Mouse (Mus musculus) embryonic facial prominence, embryonic 13.5 days (tissue): ENCODE results near the gene Mrps18c. TPM values are rescaled to one million over a fixed set of nuclear protein-coding genes. Genes with fewer than 3 reads are reported as not detected.
A peak's percentile ranks its signal among the peaks of the same experiment; 100 is the strongest.

ENCODE experiments used
- ATAC-seq: fragments of 200-750 bp; cut with Nextera tagmentation; 2 replicates; pipeline ENCODE4 v1.8.0; 2017; ENCODE audit warnings: low read depth; ENCODE audit not compliant: insufficient number of reproducible peaks, insufficient read depth, low FRiP score, low TSS enrichment
- H3K27ac ChIP-seq: fragments of 300-500 bp; sonication (generic); 2 replicates; pipeline ENCODE4 v1.5.1; 2015; ENCODE audit warnings: moderate library complexity, mild to moderate bottlenecking, inconsistent platforms
- H3K27me3 ChIP-seq: fragments of 300-500 bp; sonication (generic); 2 replicates; pipeline ENCODE4 v1.6.1; 2015; ENCODE audit warnings: mild to moderate bottlenecking, inconsistent platforms
- H3K36me3 ChIP-seq: fragments of 300-500 bp; sonication (generic); 2 replicates; pipeline ENCODE4 v1.6.1; 2015; ENCODE audit warnings: mild to moderate bottlenecking, inconsistent platforms
- H3K4me1 ChIP-seq: fragments of 300-500 bp; sonication (generic); 2 replicates; pipeline ENCODE4 v1.6.1; 2015; ENCODE audit warnings: inconsistent platforms
- H3K4me2 ChIP-seq: fragments of 300-500 bp; sonication (generic); 2 replicates; pipeline ENCODE4 v1.6.1; 2015; ENCODE audit warnings: moderate library complexity, mild to moderate bottlenecking, inconsistent platforms
- H3K4me3 ChIP-seq: fragments of 300-500 bp; sonication (generic); 2 replicates; pipeline ENCODE4 v1.5.1; 2015; ENCODE audit warnings: mild to moderate bottlenecking, inconsistent platforms
- H3K9ac ChIP-seq: fragments of 300-500 bp; sonication (generic); 2 replicates; pipeline ENCODE4 v1.6.1; 2015; ENCODE audit warnings: mild to moderate bottlenecking, inconsistent platforms
- H3K9me3 ChIP-seq: fragments of 300-500 bp; sonication (generic); 2 replicates; pipeline ENCODE4 v1.6.1; 2016; ENCODE audit warnings: inconsistent platforms
- WGBS: fragments of 180-500 bp; shearing (Covaris S2); methylation state at CpG from one replicate; pipeline ENCODE4 v1.1.7; 2015; ENCODE audit warnings: mixed read lengths; 5-methylcytosine and 5-hydroxymethylcytosine counted together
- polyA plus RNA-seq: library from polyadenylated mRNA; unstranded; fragments of >200 nt; fragmentation: Nextera tagmentation; extraction: Ambion mirVana; gene quantifications from 2 replicates; pipeline ENCODE4 v1.2.1, GENCODE M21; 2015

Mrps18c gene
- polyA plus RNA-seq, 1 experiment from 2014 or later: 181 TPM

DNA sequence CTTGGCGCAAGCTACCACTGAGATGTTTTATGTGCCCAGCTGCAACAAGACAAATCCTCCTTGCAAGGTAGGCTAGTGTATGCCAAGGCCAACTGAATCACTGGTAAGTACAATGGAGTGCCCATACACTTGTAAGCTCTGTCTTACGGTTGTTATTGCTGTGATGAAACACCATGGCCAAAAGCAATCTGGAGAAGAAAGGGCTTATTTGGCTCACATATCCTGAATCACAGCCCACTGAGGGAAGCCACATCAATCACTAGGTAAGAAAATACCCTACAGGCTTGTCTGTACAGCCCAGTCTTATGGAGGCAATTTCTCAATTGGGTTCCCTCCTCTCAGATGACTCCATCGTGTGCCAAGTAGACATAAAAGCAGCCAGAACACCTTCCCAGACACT lies 30.3 kb downstream of the Mrps18c start:
- Histone ChIP-seq H3K36me3 (no peaks in the 10 kb centered on the region), H3K4me3 (no peak overlapping the region), H3K9ac (no peak overlapping the region), H3K27me3 (no peaks in the 10 kb centered on the region), H3K4me2 (no peak overlapping the region), H3K9me3 (no peaks in the 10 kb centered on the region), H3K27ac (no peak overlapping the region), H3K4me1 (no peaks in the 10 kb centered on the region)
- ATAC-seq: no peak
- 72% methylated on average over 3 of the region's 3 CpGs for WGBS

DNA sequence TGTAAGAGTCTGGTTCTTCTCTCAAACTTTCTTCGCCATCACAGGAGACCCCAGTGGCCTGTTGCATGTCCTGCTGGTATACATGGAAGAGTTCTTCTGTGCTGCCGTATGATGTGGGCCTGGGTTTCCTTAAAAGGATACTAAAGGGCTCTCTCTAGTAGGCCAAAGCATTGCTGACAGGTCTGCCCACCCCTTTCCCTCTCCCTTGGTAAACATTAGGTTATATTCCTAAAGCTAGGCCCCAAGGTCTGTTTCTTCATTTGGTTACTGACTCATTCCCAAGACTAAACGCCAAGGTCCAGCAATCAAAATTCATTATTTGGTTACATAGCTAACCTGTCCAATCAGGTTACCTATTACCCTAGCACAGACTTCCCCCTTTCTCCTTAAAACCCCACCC lies 34.3 kb downstream of the Mrps18c start:
- Histone ChIP-seq H3K4me3 (no peak overlapping the region), H3K4me2 (no peak overlapping the region)
- 88% methylated on average over 3 of the region's 3 CpGs for WGBS

DNA sequence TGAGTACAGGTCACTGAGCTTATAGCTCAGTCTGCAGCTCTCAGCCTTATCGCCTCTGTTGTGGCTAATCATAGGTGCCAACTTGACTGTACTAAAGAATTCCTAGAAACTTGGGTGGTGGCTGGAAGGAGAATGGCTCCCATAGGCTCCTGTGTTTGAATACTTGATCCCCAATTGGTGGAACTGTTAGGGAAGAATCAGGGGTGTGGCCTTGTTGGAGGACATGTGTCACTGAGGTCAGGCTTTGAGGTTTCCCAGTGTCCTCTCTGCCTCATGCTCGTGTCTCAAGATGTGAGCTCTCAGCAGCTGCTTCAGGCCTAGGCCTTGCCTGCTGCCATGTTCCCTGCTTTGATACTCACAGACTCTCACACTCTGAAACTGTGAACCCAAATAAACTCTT lies 35.4 kb downstream of the Mrps18c start:
- H3K4me3 ChIP-seq: no peak overlapping the region
- no peaks in the 10 kb centered on the region for H3K27me3 ChIP-seq
- H3K27ac ChIP-seq: no peak overlapping the region
- no peaks in the 10 kb centered on the region for H3K9me3 ChIP-seq
- H3K4me1 ChIP-seq: no peaks in the 10 kb centered on the region
- H3K36me3 ChIP-seq: no peaks in the 10 kb centered on the region
- no peak overlapping the region for H3K9ac ChIP-seq
- no peak overlapping the region for H3K4me2 ChIP-seq
- WGBS: 85% methylated on average over 2 of the region's 2 CpGs
- no peak for ATAC-seq

More for the DNA sequence above, 34.3 kb downstream of the Mrps18c start:
- Histone ChIP-seq H3K27ac (no peak overlapping the region), H3K4me1 (no peaks in the 10 kb centered on the region), H3K9me3 (no peaks in the 10 kb centered on the region), H3K27me3 (no peaks in the 10 kb centered on the region), H3K9ac (no peak overlapping the region), H3K36me3 (no peaks in the 10 kb centered on the region)
- no peak for ATAC-seq

DNA sequence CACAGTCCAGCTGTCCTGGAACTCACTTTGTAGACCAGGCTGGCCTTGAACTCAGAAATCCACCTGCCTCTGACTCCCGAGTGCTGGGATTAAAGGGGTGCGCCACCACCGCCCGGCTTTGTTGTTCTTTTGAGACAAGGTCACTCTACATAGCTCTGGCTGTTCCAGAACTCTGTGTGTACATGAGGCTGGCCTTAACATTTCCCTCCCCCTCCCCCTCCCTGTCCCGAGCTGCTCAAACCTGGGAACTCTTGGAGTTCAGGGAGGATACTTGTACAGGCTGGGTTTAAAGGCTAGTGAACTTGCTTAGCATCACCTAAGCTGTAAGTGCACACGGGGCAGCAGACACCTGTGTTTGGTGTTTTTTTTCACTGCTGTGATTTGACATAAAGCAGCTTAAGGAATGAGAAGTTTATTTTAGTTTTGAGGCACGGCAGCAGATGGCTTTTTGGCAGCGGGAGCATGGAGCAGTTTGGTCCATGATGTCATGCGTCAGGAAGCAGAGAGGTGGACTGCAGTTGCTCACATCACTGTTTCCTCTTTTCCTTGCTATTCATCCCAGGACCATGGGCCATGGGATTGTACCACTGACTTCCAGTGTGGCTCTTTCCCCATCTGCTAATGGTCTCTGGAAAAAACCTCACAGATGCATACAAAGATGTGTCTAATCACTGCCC lies 37.6 kb downstream of the Mrps18c start:
- no peak overlapping the region for H3K4me3 ChIP-seq
- H3K4me2 ChIP-seq: no peak overlapping the region
- H3K4me1 ChIP-seq: no peaks in the 10 kb centered on the region
- WGBS: 66% methylated on average over 9 of the region's 9 CpGs
- no peak for ATAC-seq
- no peaks in the 10 kb centered on the region for H3K36me3 ChIP-seq
- no peak overlapping the region for H3K27ac ChIP-seq
- H3K9ac ChIP-seq: no peak overlapping the region
- no peaks in the 10 kb centered on the region for H3K27me3 ChIP-seq
- no peaks in the 10 kb centered on the region for H3K9me3 ChIP-seq

DNA sequence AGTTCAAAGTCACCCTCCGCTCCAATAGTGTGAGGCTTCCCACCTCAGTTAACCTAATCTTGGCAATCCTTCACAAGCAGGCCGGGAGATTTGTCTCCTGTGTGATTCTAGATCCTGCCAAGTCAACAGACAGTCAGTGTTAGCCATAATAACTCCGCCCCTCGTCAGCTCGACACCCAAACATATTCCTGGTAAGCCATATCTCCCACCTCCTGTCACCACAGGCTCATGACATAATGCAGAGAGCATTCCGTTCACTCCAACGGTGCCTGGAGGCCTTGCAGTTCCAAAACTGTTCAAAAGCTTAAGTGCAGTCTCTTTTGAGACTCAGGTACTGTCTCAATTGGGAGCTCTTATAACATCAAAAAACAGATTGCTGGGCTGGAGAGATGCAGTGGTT lies 39.5 kb downstream of the Mrps18c start:
- Histone ChIP-seq H3K27ac (no peak overlapping the region), H3K4me2 (no peak overlapping the region), H3K27me3 (no peaks in the 10 kb centered on the region), H3K9ac (no peak overlapping the region), H3K9me3 (peaks cover 6% of the 10 kb centered on the region; the same call in 1 of the 2 replicates), H3K4me3 (no peak overlapping the region), H3K4me1 (no peaks in the 10 kb centered on the region), H3K36me3 (no peaks in the 10 kb centered on the region)
- 82% methylated on average over 7 of the region's 7 CpGs for WGBS
- ATAC-seq: no peak

DNA sequence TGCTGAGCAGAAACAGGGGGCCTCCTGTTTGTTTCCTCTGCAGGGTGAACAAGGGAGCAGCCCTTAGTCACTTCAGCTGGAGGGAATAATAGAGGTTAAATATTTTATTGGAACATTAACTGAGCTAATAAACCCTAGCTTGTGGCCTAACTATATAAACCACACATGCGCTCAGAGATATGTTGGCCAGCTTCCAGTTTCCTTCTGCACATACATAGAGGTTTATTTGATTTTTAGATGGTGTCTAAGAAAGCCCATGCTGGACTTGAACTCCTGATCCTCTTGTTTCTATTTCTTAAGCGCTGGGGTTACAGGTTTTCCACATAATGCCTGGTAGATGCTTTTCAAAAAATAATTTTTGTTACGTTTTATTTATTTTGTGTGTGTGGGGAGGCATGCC lies 46.1 kb downstream of the Mrps18c start:
- H3K27ac ChIP-seq: no peak overlapping the region
- peaks cover 12% of the 10 kb centered on the region for H3K4me1 ChIP-seq
- no peaks in the 10 kb centered on the region for H3K36me3 ChIP-seq
- 55% methylated on average over 3 of the region's 3 CpGs for WGBS
- H3K9ac ChIP-seq: no peak overlapping the region
- H3K4me2 ChIP-seq: no peak overlapping the region
- H3K9me3 ChIP-seq: peaks cover 6% of the 10 kb centered on the region; the same call in 1 of the 2 replicates
- H3K27me3 ChIP-seq: peaks cover 57% of the 10 kb centered on the region
- H3K4me3 ChIP-seq: no peak overlapping the region
- no peak for ATAC-seq

DNA sequence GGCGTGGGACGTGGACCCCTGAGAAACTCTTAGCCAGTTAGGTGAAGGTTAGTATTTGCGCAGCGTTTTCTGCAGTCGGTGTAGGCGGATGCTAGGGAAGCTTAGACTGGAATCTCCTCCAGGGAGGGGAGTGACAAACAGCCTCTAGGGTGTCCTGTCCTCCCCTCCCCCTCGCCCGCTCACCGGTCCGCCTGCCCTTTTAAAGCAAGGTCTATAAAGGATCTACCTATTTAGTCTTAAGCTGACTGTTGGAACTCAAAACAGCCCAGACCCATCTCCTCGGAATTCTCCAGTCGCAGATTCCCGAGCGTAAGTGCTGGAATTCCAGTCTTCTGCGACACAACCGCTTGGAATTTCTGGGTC lies 47.0 kb downstream of the Mrps18c start, which contains the start of gene Gpat3:
Gene Gpat3 (plus strand): TSS at position 229 of the 363 bp plus-strand sequence.
- Histone ChIP-seq H3K9me3 (peaks cover 6% of the 10 kb centered on the region; the same call in 1 of the 2 replicates), H3K4me2 (peak within 1 kb of the TSS; percentile 99), H3K27me3 (peaks cover 57% of the 10 kb centered on the region), H3K27ac (no peak within 1 kb of the TSS), H3K4me3 (peak within 1 kb of the TSS; percentile 64), H3K36me3 (no peaks in the 10 kb centered on the region), H3K4me1 (peaks cover 12% of the 10 kb centered on the region), H3K9ac (peak within 1 kb of the TSS; percentile 69)
- no peak for ATAC-seq
- WGBS: under 1% methylated on average over 16 of the region's 16 CpGs

DNA sequence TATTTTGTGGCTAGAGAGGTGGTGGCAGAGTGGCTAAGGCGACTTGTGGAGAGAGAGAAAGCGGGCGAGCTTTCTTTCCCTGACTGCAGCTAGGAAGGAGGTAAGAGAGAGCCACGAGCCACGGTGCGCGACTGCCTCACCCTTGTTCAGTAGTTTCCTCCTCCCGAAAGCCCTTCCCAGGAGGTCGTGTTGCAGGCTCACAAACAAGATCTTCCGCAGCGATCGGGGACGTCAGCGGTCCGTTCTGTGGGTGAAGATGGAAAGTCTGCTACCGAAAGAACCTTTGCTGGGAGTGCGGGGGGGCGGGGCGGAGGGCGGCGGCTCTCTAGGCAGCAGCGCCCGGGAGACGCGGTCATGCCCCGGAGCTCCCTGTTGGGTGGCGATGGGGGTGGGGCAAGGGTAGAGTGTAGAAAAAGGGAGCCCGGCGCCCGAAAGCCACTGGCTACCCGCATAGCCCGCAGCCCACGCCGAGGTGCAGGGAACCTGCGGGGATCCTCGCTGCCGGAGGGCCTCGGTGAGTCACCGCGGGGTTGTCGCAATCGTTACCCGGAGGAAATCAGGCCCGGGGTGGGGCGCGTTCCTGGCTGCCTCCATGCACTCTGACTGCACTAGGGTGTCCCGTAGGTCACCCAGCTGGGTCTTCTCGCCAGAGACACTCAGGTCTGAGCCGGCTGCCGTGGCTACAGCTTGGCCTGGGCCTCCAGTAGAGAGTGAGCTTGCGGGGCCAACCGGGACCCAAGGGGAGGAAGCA lies 47.6 kb downstream of the Mrps18c start:
- peak overlapping the region; percentile 64 for H3K4me3 ChIP-seq
- H3K27ac ChIP-seq: no peak overlapping the region
- peaks cover 57% of the 10 kb centered on the region for H3K27me3 ChIP-seq
- peaks cover 6% of the 10 kb centered on the region; the same call in 1 of the 2 replicates for H3K9me3 ChIP-seq
- under 1% methylated on average over 52 of the region's 52 CpGs for WGBS
- no peak; the same call in 1 of the 2 replicates for ATAC-seq
- no peaks in the 10 kb centered on the region for H3K36me3 ChIP-seq
- peak overlapping the region; percentile 69 for H3K9ac ChIP-seq
- H3K4me2 ChIP-seq: peak overlapping the region; percentile 99
- H3K4me1 ChIP-seq: peaks cover 12% of the 10 kb centered on the region

DNA sequence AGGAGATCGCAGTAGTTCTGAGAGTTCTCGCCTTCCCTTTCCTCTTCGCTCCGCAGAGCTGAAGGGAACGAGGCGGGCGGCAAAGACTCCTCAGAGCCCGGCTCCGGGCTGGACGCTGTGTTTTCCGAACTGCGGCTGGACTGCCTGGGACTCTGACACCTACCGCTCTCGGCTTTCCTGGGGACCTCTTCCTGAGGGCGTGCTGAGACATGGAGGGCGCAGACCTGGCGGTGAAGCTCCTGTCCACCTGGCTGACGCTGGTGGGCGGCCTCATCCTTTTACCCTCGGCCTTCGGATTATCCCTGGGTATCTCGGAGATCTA lies 48.1 kb downstream of the Mrps18c start:
- Histone ChIP-seq H3K4me2 (peak overlapping the region; percentile 99), H3K36me3 (no peaks in the 10 kb centered on the region), H3K27ac (no peak overlapping the region), H3K4me1 (peaks cover 12% of the 10 kb centered on the region), H3K4me3 (peak overlapping the region; percentile 64), H3K9me3 (peaks cover 6% of the 10 kb centered on the region; the same call in 1 of the 2 replicates), H3K9ac (peak overlapping the region; percentile 69), H3K27me3 (peaks cover 57% of the 10 kb centered on the region)
- WGBS: under 1% methylated on average over 22 of the region's 22 CpGs
- no peak for ATAC-seq

DNA sequence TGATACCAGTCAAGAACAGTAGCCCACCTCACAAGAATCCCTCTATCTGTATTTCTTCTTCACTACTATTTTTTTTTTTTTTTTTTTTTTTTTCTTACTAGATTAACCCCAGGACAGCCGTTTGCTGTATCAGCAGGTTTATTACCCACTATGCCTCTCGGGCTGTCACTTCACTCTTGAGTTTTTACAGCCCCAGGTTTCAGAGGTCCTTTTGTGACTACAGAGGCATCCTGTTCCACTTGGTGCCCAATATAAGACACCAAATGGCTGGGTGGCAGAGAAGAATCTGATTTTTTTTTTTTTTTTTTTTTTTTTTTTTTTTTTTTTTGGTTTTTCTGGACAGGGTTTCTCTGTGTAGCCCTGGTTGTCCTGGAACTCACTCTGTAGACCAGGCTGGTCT lies 48.7 kb downstream of the Mrps18c start:
- peak overlapping the region; percentile 99 for H3K4me2 ChIP-seq
- no peak overlapping the region for H3K9ac ChIP-seq
- H3K9me3 ChIP-seq: peaks cover 5% of the 10 kb centered on the region; the same call in 1 of the 2 replicates
- no peak for ATAC-seq
- 17% methylated on average over 2 of the region's 2 CpGs for WGBS
- peaks cover 57% of the 10 kb centered on the region for H3K27me3 ChIP-seq
- no peaks in the 10 kb centered on the region for H3K36me3 ChIP-seq
- H3K4me1 ChIP-seq: peaks cover 12% of the 10 kb centered on the region
- H3K27ac ChIP-seq: no peak overlapping the region
- peak overlapping the region; percentile 64 for H3K4me3 ChIP-seq

DNA sequence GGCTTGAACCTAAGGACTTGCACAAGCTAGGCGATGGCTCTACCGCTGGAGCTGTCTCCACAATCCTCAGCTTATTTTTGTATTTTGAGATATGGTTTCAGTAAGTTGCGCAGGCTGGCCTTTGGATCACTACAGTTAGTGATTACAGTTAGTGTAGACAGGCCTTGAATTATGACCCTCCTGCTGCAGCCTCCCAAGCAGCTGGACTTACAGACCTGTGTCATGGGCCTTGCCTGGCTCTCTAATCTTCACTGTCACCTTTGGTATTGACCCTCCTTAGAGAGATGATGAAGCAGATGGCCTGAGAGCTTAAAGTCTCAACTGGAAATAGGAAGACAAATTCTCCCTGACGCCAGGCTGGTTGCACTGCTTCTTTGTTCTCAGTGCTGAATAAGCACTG lies 55.5 kb downstream of the Mrps18c start:
- Histone ChIP-seq H3K9me3 (no peaks in the 10 kb centered on the region), H3K4me2 (no peak overlapping the region), H3K27me3 (peaks cover under 1% of the 10 kb centered on the region; the same call in 1 of the 2 replicates), H3K4me3 (no peak overlapping the region), H3K9ac (no peak overlapping the region), H3K27ac (no peak overlapping the region), H3K36me3 (no peaks in the 10 kb centered on the region), H3K4me1 (no peaks in the 10 kb centered on the region)
- no peak for ATAC-seq
- 78% methylated on average over 4 of the region's 4 CpGs for WGBS
